Mouse (Mus musculus): ENCODE results near the gene Pygo2. TPM values are rescaled to one million over a fixed set of nuclear protein-coding genes. Genes with fewer than 3 reads are reported as not detected.

Gene Pygo2
- polyA plus RNA-seq, 1 experiment from 2014 or later = 30.3 TPM

DNA sequence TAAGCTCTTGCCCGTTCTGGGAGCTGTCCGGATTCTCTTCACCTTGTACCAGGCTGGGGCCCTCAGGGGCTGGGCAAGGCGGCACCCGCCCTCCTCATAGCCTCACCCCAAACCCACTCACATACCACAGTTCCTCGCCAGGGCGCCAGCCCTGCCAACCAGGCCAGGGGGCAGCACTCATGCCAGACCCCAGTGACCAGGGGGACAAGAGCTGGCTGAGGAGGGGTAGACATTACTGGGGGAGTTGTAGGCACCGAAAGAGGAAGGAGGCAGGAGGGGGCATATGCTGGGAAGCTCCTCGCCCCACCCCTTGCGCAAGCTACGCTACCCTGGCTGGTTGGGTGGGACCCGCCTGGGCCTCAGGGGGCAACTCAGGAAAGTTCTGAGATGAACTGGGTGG is 42.4 kb upstream of the Pygo2 start:
- Histone ChIP-seq H3K4me1 (replicated peaks; ENCODE audit: insufficient read depth, low read length) (peaks cover 25% of the 10 kb centered on the region; the same call in 1 of the 2 replicates), H3K9me3 (replicated peaks; ENCODE audit: low read length) (no peaks in the 10 kb centered on the region), H3K4me3 (replicated peaks; ENCODE audit: low read depth, low read length) (no peak overlapping the region), H3K9ac (ENCODE audit: low read depth, low read length) (peak overlapping the region; percentile 14; the same call in 1 of the 2 replicates), H3K27me3 (ENCODE audit: insufficient read depth, low read length) (no peaks in the 10 kb centered on the region), H3K4me2 (ENCODE audit: low read length) (no peak overlapping the region), H3K36me3 (ENCODE audit: insufficient read depth, low read length) (no peaks in the 10 kb centered on the region), H3K27ac (no peak overlapping the region)
- WGBS = 82% methylated on average over 11 of the region's 11 CpGs
- no peak for TF ChIP-seq CTCF (IDR thresholded peaks at IDR 0.05; ENCODE audit: low read depth)
- DNase-seq (ENCODE audit: low spot score) (no peak), ATAC-seq (replicated peaks; ENCODE audit: low FRiP score, low read depth) (no peak)

DNA sequence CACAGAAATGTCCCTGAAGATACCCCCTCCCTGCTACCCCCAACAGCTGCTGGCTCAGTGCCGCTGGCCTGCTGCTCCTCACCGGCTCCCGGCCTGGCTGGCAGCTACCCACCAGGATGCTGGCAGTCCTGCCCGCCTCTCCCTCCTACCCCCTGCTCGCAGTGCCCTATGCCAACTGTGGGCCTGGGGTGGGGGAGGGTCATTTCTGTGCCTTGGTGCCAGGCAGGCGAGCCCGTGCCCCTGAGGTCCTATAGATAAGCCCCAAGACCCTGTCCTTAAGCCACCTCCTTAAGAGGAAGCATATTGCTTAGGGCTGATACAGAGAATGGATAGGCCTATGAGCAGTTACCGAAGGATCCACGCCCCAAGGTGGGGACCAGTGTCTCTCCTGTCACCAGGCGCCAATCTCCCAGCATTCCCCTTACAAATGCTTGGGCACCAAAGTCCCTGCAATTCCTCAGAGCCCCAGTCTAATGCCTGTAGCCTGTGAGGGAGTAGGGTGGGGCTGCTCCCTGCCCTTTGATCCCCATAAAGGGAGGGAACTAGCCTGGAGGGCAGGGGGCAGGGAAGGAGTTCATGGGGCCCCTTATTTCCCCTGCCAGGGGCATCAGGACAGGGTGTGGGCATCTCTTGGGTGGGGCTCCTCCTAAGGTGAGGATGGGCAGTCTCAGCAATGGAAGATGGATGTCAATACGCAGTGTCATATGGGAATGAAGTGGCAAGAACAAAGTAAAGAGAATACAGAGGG is 41.7 kb upstream of the Pygo2 start:
- DNase-seq (ENCODE audit: low spot score) = no peak
- Histone ChIP-seq H3K36me3 (ENCODE audit: insufficient read depth, low read length) (no peaks in the 10 kb centered on the region), H3K27me3 (ENCODE audit: insufficient read depth, low read length) (no peaks in the 10 kb centered on the region), H3K27ac (no peak overlapping the region), H3K4me1 (replicated peaks; ENCODE audit: insufficient read depth, low read length) (peaks cover 25% of the 10 kb centered on the region; the same call in 1 of the 2 replicates), H3K9ac (ENCODE audit: low read depth, low read length) (0 out of 2 replicates have a peak overlapping the region, but pooled peaks have one; percentile 14), H3K4me3 (replicated peaks; ENCODE audit: low read depth, low read length) (no peak overlapping the region), H3K9me3 (replicated peaks; ENCODE audit: low read length) (no peaks in the 10 kb centered on the region), H3K4me2 (ENCODE audit: low read length) (no peak overlapping the region)
- ATAC-seq (replicated peaks; ENCODE audit: low FRiP score, low read depth) = no peak
- TF ChIP-seq CTCF (IDR thresholded peaks at IDR 0.05; ENCODE audit: low read depth) = no peak
- WGBS = 74% methylated on average over 11 of the region's 11 CpGs

DNA sequence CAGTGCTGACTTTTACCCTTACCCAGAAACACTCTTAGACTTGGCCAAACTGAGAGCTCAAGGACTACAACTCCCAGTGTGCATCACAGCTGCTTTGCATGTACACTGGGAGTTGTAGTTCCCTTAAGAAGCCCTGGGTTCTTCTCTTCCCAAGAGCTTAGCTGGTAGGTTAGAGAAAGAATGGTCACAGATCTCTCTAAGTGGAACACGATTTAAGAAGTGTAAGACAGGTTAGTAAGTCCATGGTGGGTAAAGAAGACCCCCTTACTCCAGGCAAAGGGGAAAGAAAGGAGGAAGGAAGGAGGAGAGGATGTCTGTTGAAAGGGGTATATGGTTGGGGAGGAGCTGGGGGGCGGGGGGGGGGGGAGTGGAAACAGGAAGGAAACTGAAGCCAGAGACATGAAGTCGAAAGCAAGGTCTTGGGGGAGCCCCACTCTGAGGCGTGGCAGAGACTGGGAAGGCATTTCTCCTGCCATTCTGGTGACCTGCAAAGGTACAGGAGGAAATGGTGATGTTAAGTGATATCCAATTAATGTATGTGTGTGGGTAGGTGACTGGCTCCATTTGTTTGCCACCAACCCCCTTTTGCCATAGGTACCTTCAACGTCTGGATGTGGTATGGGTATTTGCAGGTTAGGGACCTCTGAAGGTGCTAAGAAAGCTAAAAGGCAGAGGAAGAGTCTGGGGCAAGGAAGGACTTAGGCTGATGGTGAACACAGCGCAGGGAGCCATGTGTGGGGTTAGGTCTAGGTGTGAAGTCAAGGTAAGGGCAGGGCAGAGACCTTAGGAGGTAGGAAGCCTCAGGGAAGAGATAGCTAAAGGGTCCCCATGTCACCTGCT is 40.9 kb upstream of the Pygo2 start:
- no peaks in the 10 kb centered on the region for H3K36me3 ChIP-seq (ENCODE audit: insufficient read depth, low read length)
- peaks cover 25% of the 10 kb centered on the region; the same call in 1 of the 2 replicates for H3K4me1 ChIP-seq (replicated peaks; ENCODE audit: insufficient read depth, low read length)
- ATAC-seq (replicated peaks; ENCODE audit: low FRiP score, low read depth) = no peak
- H3K9ac ChIP-seq (ENCODE audit: low read depth, low read length) = no peak overlapping the region
- WGBS = 48% methylated on average over 6 of the region's 6 CpGs
- no peak overlapping the region for H3K4me2 ChIP-seq (ENCODE audit: low read length)
- H3K4me3 ChIP-seq (replicated peaks; ENCODE audit: low read depth, low read length) = no peak overlapping the region
- DNase-seq (ENCODE audit: low spot score) = peak; percentile 79
- no peaks in the 10 kb centered on the region for H3K27me3 ChIP-seq (ENCODE audit: insufficient read depth, low read length)
- H3K9me3 ChIP-seq (replicated peaks; ENCODE audit: low read length) = no peaks in the 10 kb centered on the region
- TF ChIP-seq CTCF (IDR thresholded peaks at IDR 0.05; ENCODE audit: low read depth) = no peak
- H3K27ac ChIP-seq = no peak overlapping the region

DNA sequence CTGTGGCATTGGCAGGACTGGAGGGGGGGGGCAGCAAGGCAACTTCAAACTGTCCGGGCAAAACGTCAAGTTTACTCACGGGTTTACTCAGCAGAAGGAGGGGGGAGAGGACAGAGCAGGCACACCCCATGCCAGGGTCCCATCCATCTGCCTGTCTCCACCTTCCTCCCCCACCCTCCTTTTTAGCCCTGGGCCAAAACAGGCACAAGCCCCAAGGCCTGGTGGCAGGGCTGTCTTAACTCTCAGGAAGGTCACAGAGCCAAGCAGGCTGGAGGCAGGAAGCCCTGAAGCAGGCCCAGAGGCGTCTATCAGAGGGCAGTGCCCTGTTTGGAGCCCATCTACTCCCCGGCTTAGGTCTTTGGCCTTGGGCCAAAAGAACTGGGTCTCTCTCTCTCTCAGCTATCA is 39.9 kb upstream of the Pygo2 start:
- no peak for DNase-seq (ENCODE audit: low spot score)

DNA sequence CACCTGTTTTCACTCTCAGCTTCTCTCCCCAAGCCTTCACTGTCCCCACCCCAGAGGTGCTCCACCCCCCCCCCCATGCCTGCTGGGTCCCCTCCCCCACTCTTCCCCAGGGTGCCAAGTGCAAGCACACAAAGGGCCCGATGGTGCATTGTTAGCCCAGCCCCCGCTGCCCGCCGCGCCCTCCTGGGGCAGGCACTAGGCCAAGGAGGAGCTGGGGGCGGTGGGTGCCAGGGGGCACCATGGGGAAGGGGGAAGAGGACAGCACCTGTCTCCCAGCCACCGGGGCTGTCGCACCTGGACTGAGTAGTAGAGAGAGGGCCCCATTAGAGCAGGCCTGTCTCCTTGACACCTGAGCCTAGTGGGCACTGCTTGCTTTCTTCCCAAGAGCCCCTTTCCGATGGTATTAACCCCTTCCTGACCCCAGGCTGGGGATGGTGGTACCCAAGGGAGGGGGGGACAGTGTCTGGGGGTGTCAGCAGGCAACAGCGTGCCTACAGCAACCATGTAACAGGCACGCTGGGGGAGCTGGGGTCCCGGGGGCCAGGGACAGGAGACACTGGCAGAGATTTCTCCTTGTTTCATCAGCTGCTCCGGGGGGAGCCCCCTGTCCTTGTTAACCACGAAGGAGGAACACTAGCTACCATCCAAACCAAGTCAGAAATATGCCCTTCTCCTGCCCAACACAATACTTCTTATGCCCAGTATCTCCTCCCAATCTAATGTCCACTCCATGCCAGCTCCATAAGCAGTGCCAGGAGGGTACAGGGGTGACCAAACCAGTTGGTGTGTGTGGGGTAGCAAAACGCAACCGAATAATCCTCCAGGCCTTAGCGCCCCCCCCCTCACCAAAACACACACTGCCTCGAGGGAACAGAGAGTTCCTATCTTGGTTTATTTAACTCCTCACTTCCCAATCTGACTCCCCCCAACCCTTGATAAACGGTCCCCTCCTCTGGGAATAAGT is 39.0 kb upstream of the Pygo2 start:
- Histone ChIP-seq H3K27me3 (ENCODE audit: insufficient read depth, low read length) (no peaks in the 10 kb centered on the region), H3K9me3 (replicated peaks; ENCODE audit: low read length) (no peaks in the 10 kb centered on the region), H3K27ac (peak overlapping the region; percentile 88), H3K4me3 (replicated peaks; ENCODE audit: low read depth, low read length) (peak overlapping the region; percentile 51), H3K4me2 (ENCODE audit: low read length) (peak overlapping the region; percentile 99), H3K4me1 (replicated peaks; ENCODE audit: insufficient read depth, low read length) (peaks cover 30% of the 10 kb centered on the region), H3K9ac (ENCODE audit: low read depth, low read length) (peak overlapping the region; percentile 76), H3K36me3 (ENCODE audit: insufficient read depth, low read length) (no peaks in the 10 kb centered on the region)
- 15% methylated on average over 19 of the region's 19 CpGs for WGBS
- DNase-seq (ENCODE audit: low spot score) (no peak), ATAC-seq (replicated peaks; ENCODE audit: low FRiP score, low read depth) (no peak)
- no peak for TF ChIP-seq CTCF (IDR thresholded peaks at IDR 0.05; ENCODE audit: low read depth)

More for the DNA sequence above, 39.9 kb upstream of the Pygo2 start:
- H3K4me3 ChIP-seq (replicated peaks; ENCODE audit: low read depth, low read length) = no peak overlapping the region
- 55% methylated on average over 5 of the region's 5 CpGs for WGBS
- no peak for ATAC-seq (replicated peaks; ENCODE audit: low FRiP score, low read depth)
- no peak overlapping the region for H3K9ac ChIP-seq (ENCODE audit: low read depth, low read length)
- H3K9me3 ChIP-seq (replicated peaks; ENCODE audit: low read length) = no peaks in the 10 kb centered on the region
- H3K4me2 ChIP-seq (ENCODE audit: low read length) = 0 out of 2 replicates have a peak overlapping the region, but pooled peaks have one; percentile 99
- H3K27me3 ChIP-seq (ENCODE audit: insufficient read depth, low read length) = no peaks in the 10 kb centered on the region
- H3K36me3 ChIP-seq (ENCODE audit: insufficient read depth, low read length) = no peaks in the 10 kb centered on the region
- no peak for TF ChIP-seq CTCF (IDR thresholded peaks at IDR 0.05; ENCODE audit: low read depth)
- 0 out of 2 replicates have a peak overlapping the region, but pooled peaks have one; percentile 88 for H3K27ac ChIP-seq
- peaks cover 25% of the 10 kb centered on the region; the same call in 1 of the 2 replicates for H3K4me1 ChIP-seq (replicated peaks; ENCODE audit: insufficient read depth, low read length)

Data from kidney, postnatal 0 days (tissue).